In genomic region chr9:99449886-99450647, GRCm38 (mm10) we compare ENCODE assay signal across 10 mouse cellular contexts. TPM values are rescaled to one million over a fixed set of nuclear protein-coding genes. Genes with fewer than 3 reads are reported as not detected.
DNase-seq lines count a peak whose midpoint lies in the region; ATAC-seq and TF ChIP-seq lines count a peak whose summit lies in the region.
"Had no signal": no experiment of that assay in that cellular context is flagged by ENCODE, and none has a peak within 500 bp of the region (broad histone marks: within the 10 kb centered on the region; RNA-seq: fewer than 3 reads in every experiment).

No protein-coding gene starts in this region.

- H3K4me1 ChIP-seq in embryonic facial prominence, embryonic 11.5 days (ENCODE audit: control insufficient read depth, insufficient read depth, low read length): no peaks in the 10 kb centered on the region
- peaks cover 7% of the 10 kb centered on the region; the same call in 1 of the 2 replicates for H3K4me1 ChIP-seq in embryonic facial prominence, embryonic 10.5 days
- H3K4me1 ChIP-seq in lung, adult 2 months (ENCODE audit: control insufficient read depth, insufficient read depth, low read length): no peaks in the 10 kb centered on the region
- no peaks in the 10 kb centered on the region; the same call in 1 of the 2 replicates for H3K4me1 ChIP-seq in embryonic facial prominence, embryonic 14.5 days (ENCODE audit: control insufficient read depth, insufficient read depth, low read length)

- no peak overlapping the region for H3K4me3 ChIP-seq in embryonic facial prominence, embryonic 11.5 days (ENCODE audit: low read depth, low read length)
- H3K4me3 ChIP-seq in embryonic facial prominence, embryonic 10.5 days: no peak overlapping the region
- H3K4me3 ChIP-seq in lung, adult 2 months (replicated peaks; ENCODE audit: extremely low read depth, low read depth, low read length): no peak overlapping the region
- no peak overlapping the region for H3K4me3 ChIP-seq in embryonic facial prominence, embryonic 14.5 days (ENCODE audit: low read depth, low read length)
- H3K4me3 ChIP-seq: heart, embryonic 15.5 days; midbrain, embryonic 12.5 days had no signal

- TF ChIP-seq CTCF in lung, adult 2 months (IDR thresholded peaks at IDR 0.05; ENCODE audit: insufficient read depth, low read length): peak; percentile 43

- H3K27ac ChIP-seq in embryonic facial prominence, embryonic 11.5 days (replicated peaks; ENCODE audit: low read depth, low read length): no peak overlapping the region
- no peak overlapping the region for H3K27ac ChIP-seq in embryonic facial prominence, embryonic 10.5 days (replicated peaks)
- no peak overlapping the region for H3K27ac ChIP-seq in embryonic facial prominence, embryonic 14.5 days (replicated peaks; ENCODE audit: low read depth, low read length)
- H3K27ac ChIP-seq: heart, embryonic 15.5 days; midbrain, embryonic 12.5 days had no signal

- no peak for TF ChIP-seq POLR2A in lung, adult 2 months (IDR thresholded peaks at IDR 0.05; ENCODE audit: borderline replicate concordance, extremely low read depth, low read depth, low read length)

- H3K9me3 ChIP-seq in embryonic facial prominence, embryonic 11.5 days (replicated peaks; ENCODE audit: control insufficient read depth, low read length): no peaks in the 10 kb centered on the region
- no peaks in the 10 kb centered on the region for H3K9me3 ChIP-seq in embryonic facial prominence, embryonic 10.5 days
- H3K9me3 ChIP-seq in embryonic facial prominence, embryonic 14.5 days (ENCODE audit: control insufficient read depth, low read length): no peaks in the 10 kb centered on the region
- H3K9me3 ChIP-seq: heart, embryonic 15.5 days; midbrain, embryonic 12.5 days had no signal

- no peaks in the 10 kb centered on the region for H3K27me3 ChIP-seq in embryonic facial prominence, embryonic 11.5 days (ENCODE audit: control insufficient read depth, insufficient read depth, low read length)
- H3K27me3 ChIP-seq in embryonic facial prominence, embryonic 10.5 days (replicated peaks; ENCODE audit: low read depth, poor library complexity, severe bottlenecking): peaks cover 26% of the 10 kb centered on the region
- H3K27me3 ChIP-seq in embryonic facial prominence, embryonic 14.5 days (replicated peaks; ENCODE audit: control insufficient read depth, insufficient read depth, low read length): no peaks in the 10 kb centered on the region

- H3K9ac ChIP-seq in embryonic facial prominence, embryonic 11.5 days (replicated peaks; ENCODE audit: low read length): no peak overlapping the region
- no peak overlapping the region for H3K9ac ChIP-seq in embryonic facial prominence, embryonic 14.5 days (ENCODE audit: low read depth, low read length)
- H3K9ac ChIP-seq: heart, embryonic 15.5 days; midbrain, embryonic 12.5 days had no signal

- 0 out of 2 replicates have a peak, but pooled peaks have one; percentile 45 for ATAC-seq in embryonic facial prominence, embryonic 11.5 days (replicated peaks; ENCODE audit: insufficient number of reproducible peaks, low FRiP score, low TSS enrichment, low read depth)
- ATAC-seq in embryonic facial prominence, embryonic 14.5 days (ENCODE audit: low read depth): no peak

- no peak overlapping the region for H3K4me2 ChIP-seq in embryonic facial prominence, embryonic 11.5 days (ENCODE audit: low read depth, low read length)
- no peak overlapping the region for H3K4me2 ChIP-seq in embryonic facial prominence, embryonic 14.5 days (ENCODE audit: low read depth, low read length)
- H3K4me2 ChIP-seq: heart, embryonic 15.5 days; midbrain, embryonic 12.5 days had no signal

- DNase-seq in embryonic facial prominence, embryonic 11.5 days (ENCODE audit: low spot score): peak; percentile 55
- no peak for DNase-seq in embryonic facial prominence, embryonic 10.5 days (ENCODE audit: low spot score)
- no peak for DNase-seq in lung, adult 2 months
- DNase-seq in lung, postnatal 14 days: no peak
- peak; percentile 73 for DNase-seq in embryonic facial prominence, embryonic 14.5 days (ENCODE audit: low spot score)
- peak; percentile 66 for DNase-seq in retina, postnatal 1 day
- no peak for DNase-seq in cerebellum, adult 18-20 months
- no peak for DNase-seq in adrenal gland, postnatal 4 days (ENCODE audit: low spot score in 2 of 2)

- 39% methylated on average over 9 of the region's 9 CpGs for WGBS in embryonic facial prominence, embryonic 11.5 days
- 42% methylated on average over 9 of the region's 9 CpGs for WGBS in embryonic facial prominence, embryonic 10.5 days
- 37% methylated on average over 9 of the region's 9 CpGs for WGBS in lung, adult 2 months
- 41% methylated on average over 9 of the region's 9 CpGs for WGBS in embryonic facial prominence, embryonic 14.5 days

- no peaks in the 10 kb centered on the region for H3K36me3 ChIP-seq in embryonic facial prominence, embryonic 11.5 days (replicated peaks; ENCODE audit: control insufficient read depth, insufficient read depth, low read depth, low read length)
- H3K36me3 ChIP-seq in embryonic facial prominence, embryonic 10.5 days (replicated peaks): no peaks in the 10 kb centered on the region
- no peaks in the 10 kb centered on the region for H3K36me3 ChIP-seq in embryonic facial prominence, embryonic 14.5 days (ENCODE audit: control insufficient read depth, insufficient read depth, low read length)
- H3K36me3 ChIP-seq: heart, embryonic 15.5 days; midbrain, embryonic 12.5 days had no signal

RNA-seq across cellular contexts. Expression of gene Nme9, which starts 1.2 kb away (rescaled TPM):
- polyA plus RNA-seq in embryonic facial prominence, embryonic 11.5 days (2014; fragmentation: Nextera tagmentation; extraction: Ambion mirVana): not detected in 2 replicates
- polyA plus RNA-seq in embryonic facial prominence, embryonic 10.5 days (2016; fragmentation: Nextera tagmentation; extraction: Ambion mirVana): not detected in 2 replicates
- 11.0 and 12.7 TPM in 2 replicates for polyA plus RNA-seq in lung, adult 2 months (2012; rRNA removed)
- 0.41 and 3.3 TPM in 2 replicates for polyA plus RNA-seq in embryonic facial prominence, embryonic 14.5 days (2014; fragmentation: Nextera tagmentation; extraction: Ambion mirVana)
- not detected for total RNA-seq in adrenal gland, postnatal 4 days (2021)
- polyA plus RNA-seq: midbrain, embryonic 12.5 days had no signal

RNA-seq across cellular contexts. Expression of gene Mras, which starts 12.9 kb away (rescaled TPM):
- polyA plus RNA-seq in embryonic facial prominence, embryonic 11.5 days (2014; fragmentation: Nextera tagmentation; extraction: Ambion mirVana): 11.8 and 14.2 TPM in 2 replicates
- polyA plus RNA-seq in embryonic facial prominence, embryonic 10.5 days (2016; fragmentation: Nextera tagmentation; extraction: Ambion mirVana): 9.9 and 10.8 TPM in 2 replicates
- 8.5 and 9.2 TPM in 2 replicates for polyA plus RNA-seq in lung, adult 2 months (2012; rRNA removed)
- 22.9 and 30.6 TPM in 2 replicates for polyA plus RNA-seq in embryonic facial prominence, embryonic 14.5 days (2014; fragmentation: Nextera tagmentation; extraction: Ambion mirVana)
- 10 to 100 TPM; 42.8 to 55.3 TPM for total RNA-seq in adrenal gland, postnatal 4 days (2021)

Comparison
In these comparisons a context has a peak if more than half of its experiments do, and no peak if none do; other contexts are left out.
1. DNase-seq: peak in embryonic facial prominence, embryonic 11.5 days (single experiment), embryonic facial prominence, embryonic 14.5 days (single experiment) and retina, postnatal 1 day (single experiment); none in embryonic facial prominence, embryonic 10.5 days (single experiment), lung, adult 2 months (single experiment), lung, postnatal 14 days (single experiment), cerebellum, adult 18-20 months (0 of 2) and adrenal gland, postnatal 4 days (0 of 2).